Mouse (Mus musculus): Measurements from ENCODE around the gene Trpc2. TPM values are rescaled to one million over a fixed set of nuclear protein-coding genes. Genes with fewer than 3 reads are reported as not detected.
A peak's percentile ranks its signal among the peaks of the same experiment; 100 is the strongest.
"Not testable (repeated sequence)": the region's sequence is repeated elsewhere in the genome, so short reads cannot be mapped to it uniquely, and the experiment has no call there.

The Trpc2 gene
- polyA plus RNA-seq (2014; fragmentation: Nextera tagmentation; extraction: Ambion mirVana) = not detected in 2 replicates

DNA sequence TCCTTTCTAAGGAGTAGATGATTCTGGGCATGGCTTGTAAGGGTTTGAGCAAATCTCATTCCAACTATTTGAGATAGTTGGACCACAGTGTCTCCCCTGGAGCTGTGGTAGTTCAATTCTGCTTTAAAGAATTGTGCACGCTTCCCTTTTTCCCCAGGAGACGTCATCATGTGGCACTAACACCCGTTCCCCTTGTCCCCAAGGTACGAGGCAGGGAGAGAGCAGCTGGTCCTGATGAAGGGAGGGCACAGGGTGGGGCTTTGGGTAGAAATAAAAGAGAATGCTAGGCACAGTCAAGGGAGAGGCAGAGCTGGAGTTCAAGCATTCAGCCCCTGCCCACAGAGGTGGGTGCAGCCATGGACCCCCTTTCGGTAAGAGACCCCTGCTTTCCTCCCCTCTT, at the start of gene Trpc2:
TSS of gene Trpc2 (plus strand) at position 301 of the 400 bp plus-strand sequence.
- Histone ChIP-seq H3K9ac (ENCODE audit: low read length) (no peak within 1 kb of the TSS), H3K27ac (replicated peaks; ENCODE audit: low read depth, low read length) (no peak within 1 kb of the TSS), H3K27me3 (ENCODE audit: control insufficient read depth, insufficient read depth, low read length) (no peaks in the 10 kb centered on the region), H3K36me3 (ENCODE audit: control insufficient read depth, insufficient read depth, low read length) (peaks cover 35% of the 10 kb centered on the region), H3K4me1 (ENCODE audit: control insufficient read depth, insufficient read depth, low read length) (no peaks in the 10 kb centered on the region), H3K9me3 (ENCODE audit: control insufficient read depth, low read length) (no peaks in the 10 kb centered on the region), H3K4me3 (ENCODE audit: low read depth, low read length) (no peak within 1 kb of the TSS), H3K4me2 (ENCODE audit: low read depth, severe bottlenecking) (no peak within 1 kb of the TSS)
- ATAC-seq (ENCODE audit: insufficient number of reproducible peaks, low FRiP score, low TSS enrichment, low read depth) (no peak), DNase-seq (ENCODE audit: low spot score) (no peak)
- WGBS = 83% methylated on average over 5 of the region's 5 CpGs

DNA sequence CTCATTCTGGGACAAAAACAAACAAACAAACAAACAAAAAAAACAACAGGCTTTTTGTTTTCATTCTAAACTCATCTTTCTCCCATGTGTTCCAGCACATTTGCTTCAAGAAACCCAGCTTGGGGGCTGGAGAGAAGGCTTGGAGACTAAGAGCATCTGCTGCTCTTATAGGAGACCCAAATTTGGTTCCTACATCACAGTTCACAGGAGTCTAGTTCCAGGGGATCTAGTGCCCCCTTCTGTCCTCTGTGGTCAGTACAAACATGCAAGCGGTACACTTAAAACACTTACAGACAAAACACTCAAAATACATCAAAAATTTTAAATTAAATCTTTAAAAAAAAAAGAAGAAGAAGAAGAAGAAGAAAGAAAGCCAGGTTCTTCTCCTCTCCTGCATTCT, 48.0 kb upstream of the Trpc2 start:
- DNase-seq (ENCODE audit: low spot score) (no peak), ATAC-seq (ENCODE audit: insufficient number of reproducible peaks, low FRiP score, low TSS enrichment, low read depth) (no peak)
- H3K4me3 ChIP-seq (ENCODE audit: low read depth, low read length) = no peak overlapping the region
- H3K27me3 ChIP-seq (ENCODE audit: control insufficient read depth, insufficient read depth, low read length) = no peaks in the 10 kb centered on the region
- peaks cover 28% of the 10 kb centered on the region for H3K36me3 ChIP-seq (ENCODE audit: control insufficient read depth, insufficient read depth, low read length)
- H3K4me2 ChIP-seq (ENCODE audit: low read depth, severe bottlenecking) = no peak overlapping the region
- no peaks in the 10 kb centered on the region for H3K9me3 ChIP-seq (ENCODE audit: control insufficient read depth, low read length)
- H3K27ac ChIP-seq (replicated peaks; ENCODE audit: low read depth, low read length) = no peak overlapping the region
- no peaks in the 10 kb centered on the region for H3K4me1 ChIP-seq (ENCODE audit: control insufficient read depth, insufficient read depth, low read length)
- 97% methylated on average over 1 of the region's 1 CpGs for WGBS
- H3K9ac ChIP-seq (ENCODE audit: low read length) = no peak overlapping the region

DNA sequence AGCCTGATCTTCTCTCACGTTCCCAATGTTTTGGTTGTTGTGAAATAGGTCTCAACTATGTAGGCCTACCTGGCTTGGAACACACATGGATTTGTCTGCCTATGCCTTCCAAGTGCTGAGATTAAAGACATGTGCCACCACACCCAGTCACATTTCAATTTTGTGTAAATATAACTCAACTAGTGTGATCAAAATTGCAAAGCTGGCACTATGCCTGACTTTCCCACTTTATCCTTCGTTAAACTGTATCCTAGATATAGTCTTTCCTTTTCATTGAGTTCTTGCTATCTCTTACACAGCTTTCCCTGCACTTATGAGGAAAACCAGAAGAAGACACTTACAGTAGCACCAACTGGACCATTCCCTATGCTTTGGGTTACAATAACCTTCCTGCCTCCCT, 47.4 kb upstream of the Trpc2 start:
- Histone ChIP-seq H3K27me3 (ENCODE audit: control insufficient read depth, insufficient read depth, low read length) (no peaks in the 10 kb centered on the region), H3K4me2 (ENCODE audit: low read depth, severe bottlenecking) (no peak overlapping the region), H3K4me1 (ENCODE audit: control insufficient read depth, insufficient read depth, low read length) (no peaks in the 10 kb centered on the region), H3K9me3 (ENCODE audit: control insufficient read depth, low read length) (no peaks in the 10 kb centered on the region), H3K27ac (replicated peaks; ENCODE audit: low read depth, low read length) (no peak overlapping the region), H3K36me3 (ENCODE audit: control insufficient read depth, insufficient read depth, low read length) (peaks cover 28% of the 10 kb centered on the region), H3K4me3 (ENCODE audit: low read depth, low read length) (no peak overlapping the region), H3K9ac (ENCODE audit: low read length) (no peak overlapping the region)
- 94% methylated on average over 2 of the region's 2 CpGs for WGBS
- ATAC-seq (ENCODE audit: insufficient number of reproducible peaks, low FRiP score, low TSS enrichment, low read depth) (no peak), DNase-seq (ENCODE audit: low spot score) (no peak)

DNA sequence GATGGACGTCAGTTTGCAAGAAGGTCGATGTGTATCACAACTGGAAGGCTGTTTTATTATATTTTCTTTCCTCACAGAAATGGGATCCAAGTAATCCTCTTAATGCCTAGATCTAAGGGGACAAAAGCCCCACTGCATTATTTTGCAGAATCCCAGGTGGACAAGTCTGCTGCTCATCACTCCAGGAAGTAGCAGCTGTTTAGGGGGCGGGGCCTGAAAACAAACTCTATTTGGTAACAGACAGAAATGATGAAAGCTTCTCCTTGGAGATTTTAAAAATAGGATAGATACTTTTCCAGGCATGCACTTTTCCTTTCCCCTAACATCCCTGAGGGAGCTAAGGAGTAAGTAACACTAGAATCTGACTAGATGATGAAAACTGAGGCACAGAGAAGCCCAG, 45.6 kb upstream of the Trpc2 start:
- 94% methylated on average over 3 of the region's 3 CpGs for WGBS
- H3K36me3 ChIP-seq (ENCODE audit: control insufficient read depth, insufficient read depth, low read length) = peaks cover 26% of the 10 kb centered on the region
- no peak for DNase-seq (ENCODE audit: low spot score)

DNA sequence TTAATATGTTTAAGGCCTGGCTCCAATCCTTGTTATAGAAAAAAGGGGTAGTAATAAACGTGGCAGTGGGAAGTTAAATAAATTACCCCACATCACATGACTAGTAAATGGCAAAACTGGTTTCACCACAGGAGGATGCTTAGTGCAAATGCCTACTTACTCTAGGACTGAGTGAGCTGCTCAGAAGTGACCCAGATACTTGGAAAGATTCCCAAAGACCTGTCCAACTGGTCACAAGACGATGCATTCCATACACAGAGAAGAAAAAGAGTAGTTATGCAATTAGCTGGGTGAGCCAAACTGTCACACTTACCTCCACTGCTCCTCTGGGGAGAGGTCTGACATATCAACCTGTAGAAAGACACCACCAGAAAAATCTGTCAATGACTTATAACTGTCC, 40.6 kb upstream of the Trpc2 start:
- no peaks in the 10 kb centered on the region for H3K9me3 ChIP-seq (ENCODE audit: control insufficient read depth, low read length)
- H3K27ac ChIP-seq (replicated peaks; ENCODE audit: low read depth, low read length) = no peak overlapping the region
- peaks cover 12% of the 10 kb centered on the region for H3K36me3 ChIP-seq (ENCODE audit: control insufficient read depth, insufficient read depth, low read length)
- ATAC-seq (ENCODE audit: insufficient number of reproducible peaks, low FRiP score, low TSS enrichment, low read depth) (no peak), DNase-seq (ENCODE audit: low spot score) (no peak)
- H3K4me3 ChIP-seq (ENCODE audit: low read depth, low read length) = no peak overlapping the region
- H3K4me2 ChIP-seq (ENCODE audit: low read depth, severe bottlenecking) = no peak overlapping the region
- 0 out of 2 replicates have a peak, but pooled peaks cover 8% of the 10 kb centered on the region for H3K4me1 ChIP-seq (ENCODE audit: control insufficient read depth, insufficient read depth, low read length)
- no peaks in the 10 kb centered on the region for H3K27me3 ChIP-seq (ENCODE audit: control insufficient read depth, insufficient read depth, low read length)
- no peak overlapping the region for H3K9ac ChIP-seq (ENCODE audit: low read length)
- 78% methylated on average over 2 of the region's 2 CpGs for WGBS

More for the DNA sequence above, 45.6 kb upstream of the Trpc2 start:
- Histone ChIP-seq H3K27ac (replicated peaks; ENCODE audit: low read depth, low read length) (no peak overlapping the region), H3K4me2 (ENCODE audit: low read depth, severe bottlenecking) (no peak overlapping the region), H3K4me3 (ENCODE audit: low read depth, low read length) (no peak overlapping the region), H3K9me3 (ENCODE audit: control insufficient read depth, low read length) (no peaks in the 10 kb centered on the region), H3K4me1 (ENCODE audit: control insufficient read depth, insufficient read depth, low read length) (no peaks in the 10 kb centered on the region), H3K9ac (ENCODE audit: low read length) (no peak overlapping the region), H3K27me3 (ENCODE audit: control insufficient read depth, insufficient read depth, low read length) (no peaks in the 10 kb centered on the region)
- no peak for ATAC-seq (ENCODE audit: insufficient number of reproducible peaks, low FRiP score, low TSS enrichment, low read depth)

DNA sequence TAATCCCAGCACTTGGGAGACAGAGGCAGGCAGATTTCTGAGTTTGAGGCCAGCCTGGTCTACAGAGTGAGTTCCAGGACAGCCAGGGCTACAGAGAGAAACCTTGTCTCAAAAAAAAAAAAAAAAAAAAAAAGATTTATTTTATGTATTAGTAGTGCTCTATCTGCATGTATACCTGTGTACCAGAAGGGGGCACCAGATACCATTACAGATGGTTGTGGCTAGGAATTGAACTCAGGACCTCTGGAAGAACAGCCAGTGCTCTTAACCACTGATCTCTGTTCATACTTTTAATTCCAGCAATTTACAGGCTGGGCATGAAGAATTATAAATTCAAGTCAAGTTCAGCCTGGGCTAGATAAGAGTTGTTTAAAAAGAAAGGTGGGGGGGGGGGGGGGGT, 34.4 kb upstream of the Trpc2 start:
- not testable (repeated sequence) for H3K4me1 ChIP-seq (ENCODE audit: control insufficient read depth, insufficient read depth, low read length); H3K36me3 ChIP-seq (ENCODE audit: control insufficient read depth, insufficient read depth, low read length); H3K4me3 ChIP-seq (ENCODE audit: low read depth, low read length)

DNA sequence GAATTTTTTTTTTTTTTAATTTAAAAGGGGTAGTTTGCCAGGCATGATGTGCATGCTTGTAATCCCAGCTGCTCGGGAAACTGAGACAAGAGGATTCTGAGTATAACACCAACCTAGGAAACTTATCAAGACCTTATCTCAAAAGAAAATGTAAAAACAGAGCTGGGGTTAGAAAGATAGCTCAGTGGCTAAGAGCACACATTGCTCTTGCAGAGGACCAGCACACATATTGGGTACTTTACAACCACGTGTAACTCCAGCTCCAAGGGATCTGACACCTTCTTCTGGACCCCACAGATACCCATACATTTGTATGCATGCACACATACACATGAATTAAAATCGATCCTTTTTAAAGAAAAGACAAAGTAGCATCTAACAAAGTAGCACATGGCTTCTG, 21.6 kb upstream of the Trpc2 start:
- peaks cover 9% of the 10 kb centered on the region for H3K4me1 ChIP-seq (ENCODE audit: control insufficient read depth, insufficient read depth, low read length)
- no peak overlapping the region for H3K4me3 ChIP-seq (ENCODE audit: low read depth, low read length)
- H3K9me3 ChIP-seq (ENCODE audit: control insufficient read depth, low read length) = no peaks in the 10 kb centered on the region
- H3K4me2 ChIP-seq (ENCODE audit: low read depth, severe bottlenecking) = no peak overlapping the region
- WGBS = 86% methylated on average over 3 of the region's 3 CpGs
- no peaks in the 10 kb centered on the region; the same call in 1 of the 2 replicates for H3K36me3 ChIP-seq (ENCODE audit: control insufficient read depth, insufficient read depth, low read length)
- no peaks in the 10 kb centered on the region for H3K27me3 ChIP-seq (ENCODE audit: control insufficient read depth, insufficient read depth, low read length)
- H3K27ac ChIP-seq (replicated peaks; ENCODE audit: low read depth, low read length) = no peak overlapping the region
- no peak overlapping the region for H3K9ac ChIP-seq (ENCODE audit: low read length)
- DNase-seq (ENCODE audit: low spot score) (no peak), ATAC-seq (ENCODE audit: insufficient number of reproducible peaks, low FRiP score, low TSS enrichment, low read depth) (no peak)

More for the DNA sequence above, 34.4 kb upstream of the Trpc2 start:
- not testable (repeated sequence) for H3K4me2 ChIP-seq (ENCODE audit: low read depth, severe bottlenecking); ATAC-seq (ENCODE audit: insufficient number of reproducible peaks, low FRiP score, low TSS enrichment, low read depth); H3K27me3 ChIP-seq (ENCODE audit: control insufficient read depth, insufficient read depth, low read length); H3K9ac ChIP-seq (ENCODE audit: low read length); H3K9me3 ChIP-seq (ENCODE audit: control insufficient read depth, low read length); H3K27ac ChIP-seq (replicated peaks; ENCODE audit: low read depth, low read length); DNase-seq (ENCODE audit: low spot score)

DNA sequence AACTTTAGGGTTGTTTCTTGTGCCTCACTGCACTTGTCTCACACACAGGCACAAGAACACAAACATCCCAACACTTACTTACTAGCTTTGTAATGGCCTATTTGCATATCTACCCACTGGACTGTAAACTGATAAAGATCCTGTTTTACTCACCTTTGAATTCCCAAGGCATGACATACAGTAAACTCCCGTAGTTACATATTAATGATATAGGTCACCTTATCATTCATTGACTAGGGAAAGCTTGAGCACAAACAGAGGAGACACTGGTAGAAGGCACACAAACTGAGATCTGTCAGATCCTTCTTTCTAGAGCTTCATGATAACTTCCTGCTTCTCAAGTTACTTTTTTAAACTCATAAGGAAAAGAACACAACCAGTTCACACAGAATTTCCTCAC, 20.7 kb upstream of the Trpc2 start:
- WGBS = 92% methylated on average over 1 of the region's 1 CpGs

DNA sequence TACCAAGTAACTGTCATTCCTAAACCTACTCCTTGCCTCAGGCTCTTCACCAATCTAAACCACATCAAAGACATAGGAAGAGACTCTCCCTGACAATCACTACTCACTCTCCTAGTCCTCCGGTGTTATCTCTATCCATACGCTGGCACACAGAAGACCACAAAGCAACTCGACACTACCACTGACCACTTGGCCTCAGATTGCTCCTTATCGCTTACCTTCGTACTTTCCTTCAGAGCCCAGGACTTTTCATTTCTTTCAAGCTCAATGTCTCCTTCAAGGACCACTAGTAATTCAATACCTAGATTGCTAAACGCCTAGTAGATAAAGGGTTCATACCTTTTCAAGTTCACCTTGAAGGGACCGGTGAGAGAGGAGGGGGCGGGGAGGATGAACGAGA, 19.0 kb upstream of the Trpc2 start:
- H3K4me2 ChIP-seq (ENCODE audit: low read depth, severe bottlenecking) = peak overlapping the region; percentile 77
- H3K36me3 ChIP-seq (ENCODE audit: control insufficient read depth, insufficient read depth, low read length) = no peaks in the 10 kb centered on the region; the same call in 1 of the 2 replicates
- DNase-seq (ENCODE audit: low spot score) = no peak
- H3K4me1 ChIP-seq (ENCODE audit: control insufficient read depth, insufficient read depth, low read length) = peaks cover 11% of the 10 kb centered on the region
- H3K27me3 ChIP-seq (ENCODE audit: control insufficient read depth, insufficient read depth, low read length) = no peaks in the 10 kb centered on the region
- peak overlapping the region; percentile 71 for H3K4me3 ChIP-seq (ENCODE audit: low read depth, low read length)
- 90% methylated on average over 9 of the region's 9 CpGs for WGBS
- no peak overlapping the region for H3K27ac ChIP-seq (replicated peaks; ENCODE audit: low read depth, low read length)
- no peak for ATAC-seq (ENCODE audit: insufficient number of reproducible peaks, low FRiP score, low TSS enrichment, low read depth)
- H3K9ac ChIP-seq (ENCODE audit: low read length) = no peak overlapping the region
- H3K9me3 ChIP-seq (ENCODE audit: control insufficient read depth, low read length) = no peaks in the 10 kb centered on the region

More for the DNA sequence above, 20.7 kb upstream of the Trpc2 start:
- Histone ChIP-seq H3K36me3 (ENCODE audit: control insufficient read depth, insufficient read depth, low read length) (no peaks in the 10 kb centered on the region; the same call in 1 of the 2 replicates), H3K4me1 (ENCODE audit: control insufficient read depth, insufficient read depth, low read length) (peaks cover 11% of the 10 kb centered on the region), H3K9me3 (ENCODE audit: control insufficient read depth, low read length) (no peaks in the 10 kb centered on the region), H3K9ac (ENCODE audit: low read length) (no peak overlapping the region), H3K4me3 (ENCODE audit: low read depth, low read length) (no peak overlapping the region), H3K4me2 (ENCODE audit: low read depth, severe bottlenecking) (no peak overlapping the region), H3K27ac (replicated peaks; ENCODE audit: low read depth, low read length) (no peak overlapping the region), H3K27me3 (ENCODE audit: control insufficient read depth, insufficient read depth, low read length) (no peaks in the 10 kb centered on the region)
- DNase-seq (ENCODE audit: low spot score) (no peak), ATAC-seq (ENCODE audit: insufficient number of reproducible peaks, low FRiP score, low TSS enrichment, low read depth) (no peak)

Data from limb, embryonic 11.5 days (tissue).